Mouse (Mus musculus) heart, embryonic 14.5 days (tissue): ENCODE measurements around the gene Grid1. TPM values are rescaled to one million over a fixed set of nuclear protein-coding genes. Genes with fewer than 3 reads are reported as not detected.

Experiments used
- ATAC-seq: fragments of 200-750 bp; cut with Nextera tagmentation; 2 replicates; pipeline ENCODE4 v1.8.0; 2017; ENCODE audit warnings: low read depth, moderate TSS enrichment; ENCODE audit not compliant: insufficient number of reproducible peaks, insufficient read depth, low FRiP score
- H3K27ac ChIP-seq, 2 experiments: fragments of 200-500 bp in 1 of 2; fragments of 300-500 bp in 1 of 2; sonication (generic) in 1 of 2; replicated peaks in 1 of 2; 2 replicates each; pipeline ENCODE4 v1.5.1; 2012 to 2014; ENCODE audit warnings: low read depth in 2 of 2, low read length in 2 of 2, control low read depth in 1 of 2, mild to moderate bottlenecking in 1 of 2, mixed read lengths in 1 of 2; ENCODE audit not compliant: control insufficient read depth in 1 of 2, insufficient read depth in 1 of 2
- H3K27me3 ChIP-seq: fragments of 300-500 bp; sonication (generic); 2 replicates; pipeline ENCODE4 v1.6.1; 2014; ENCODE audit warnings: mild to moderate bottlenecking, low read length, control low read depth; ENCODE audit not compliant: control insufficient read depth, insufficient read depth
- H3K36me3 ChIP-seq: fragments of 300-500 bp; sonication (generic); 2 replicates; pipeline ENCODE4 v1.6.1; 2014; ENCODE audit warnings: mild to moderate bottlenecking, control low read depth, low read length, mixed read lengths; ENCODE audit not compliant: control insufficient read depth, insufficient read depth
- H3K4me1 ChIP-seq, 2 experiments: fragments of 200-500 bp in 1 of 2; fragments of 300-500 bp in 1 of 2; sonication (generic) in 1 of 2; 2 replicates each; pipeline ENCODE4 v1.6.1; 2012 to 2014; ENCODE audit warnings: low read length in 2 of 2, control low read depth in 1 of 2, mixed read lengths in 1 of 2; ENCODE audit not compliant: control insufficient read depth in 2 of 2, insufficient read depth in 2 of 2
- H3K4me2 ChIP-seq: fragments of 300-500 bp; sonication (generic); 2 replicates; pipeline ENCODE4 v1.6.1; 2014; ENCODE audit warnings: mild to moderate bottlenecking, low read length
- H3K4me3 ChIP-seq, 2 experiments: fragments of 200-500 bp in 1 of 2; fragments of 300-500 bp in 1 of 2; sonication (generic) in 1 of 2; 2 replicates each; pipeline ENCODE4 v1.5.1; 2012 to 2014; ENCODE audit warnings: low read length in 2 of 2, mild to moderate bottlenecking in 2 of 2, control low read depth in 1 of 2, low read depth in 1 of 2, moderate library complexity in 1 of 2; ENCODE audit not compliant: control insufficient read depth in 1 of 2, insufficient read depth in 1 of 2
- H3K9ac ChIP-seq: fragments of 300-500 bp; sonication (generic); 2 replicates; pipeline ENCODE4 v1.6.1; 2014; ENCODE audit warnings: mild to moderate bottlenecking, low read length
- H3K9me3 ChIP-seq: fragments of 300-500 bp; sonication (generic); 2 replicates; pipeline ENCODE4 v1.6.1; 2016; ENCODE audit warnings: low read length, control low read depth; ENCODE audit not compliant: control insufficient read depth
- WGBS: fragments of 180-500 bp; shearing (Covaris S2); extraction: QIAGEN DNeasy Blood & Tissue Kit; methylation state at CpG from one replicate; pipeline ENCODE4 v1.1.7; 2014; 5-methylcytosine and 5-hydroxymethylcytosine counted together
- polyA plus RNA-seq: library from polyadenylated mRNA; unstranded; fragments of >200 nt; fragmentation: Nextera tagmentation; extraction: Ambion mirVana; gene quantifications from 2 replicates; pipeline ENCODE4 v1.2.1, GENCODE M21; 2014

Gene Grid1
- polyA plus RNA-seq, 1 experiment from 2014 or later, result 0.46 TPM

DNA sequence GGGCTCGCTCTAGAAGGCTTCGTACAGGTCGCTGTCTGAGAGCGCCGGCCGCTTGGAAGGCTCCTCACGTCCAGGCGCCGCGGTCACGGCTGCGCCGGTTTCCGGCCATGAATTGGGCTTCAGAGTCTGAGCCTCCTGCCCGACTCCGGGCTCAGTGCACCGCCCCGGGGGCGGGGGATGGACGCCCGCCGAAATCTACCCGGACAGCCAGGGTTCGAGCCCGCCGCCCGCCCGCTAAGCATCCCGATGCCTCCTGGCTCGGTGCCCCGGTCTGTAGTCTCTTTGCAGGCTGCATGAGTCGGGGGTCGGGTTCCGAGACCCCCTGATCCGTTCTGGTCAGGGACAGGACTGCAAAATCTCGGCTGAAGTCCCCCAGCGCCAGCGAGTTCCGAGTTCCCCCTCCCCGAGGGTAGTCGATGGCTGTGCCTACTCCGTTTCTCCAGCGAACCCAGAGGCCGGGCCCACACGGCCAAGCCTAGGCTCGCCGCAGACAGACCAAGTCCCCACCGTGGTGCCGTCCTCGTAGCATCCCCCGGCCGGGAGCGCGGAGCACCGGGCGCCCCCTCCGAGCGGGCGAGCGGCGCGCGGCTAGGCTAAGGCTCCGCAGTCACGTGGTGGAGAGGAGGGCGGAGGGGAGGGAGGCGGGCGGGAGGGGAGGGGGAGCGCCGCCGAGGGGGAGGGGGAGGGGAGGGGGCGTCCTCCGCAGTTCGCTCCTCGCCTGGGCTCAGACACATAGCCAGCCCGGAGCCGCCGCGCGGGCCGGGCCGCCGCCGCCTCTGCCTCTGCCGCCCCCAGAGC, 588 bp upstream of the Grid1 start:
- no peaks in the 10 kb centered on the region for H3K9me3 ChIP-seq
- H3K4me3 ChIP-seq, result peak overlapping the region; percentile 46 to 56
- peak overlapping the region; percentile 44; the same call in 1 of the 2 replicates for H3K9ac ChIP-seq
- H3K27me3 ChIP-seq, result peaks cover 100% of the 10 kb centered on the region
- H3K4me1 ChIP-seq, result peaks cover 5 to 24% of the 10 kb centered on the region in 2 experiments; a peak in 3 of 4 replicates
- ATAC-seq, result peak; percentile 59; the same call in 1 of the 2 replicates
- H3K36me3 ChIP-seq, result no peaks in the 10 kb centered on the region
- no peak overlapping the region for H3K27ac ChIP-seq
- 1% methylated on average over 76 of the region's 85 CpGs for WGBS
- peak overlapping the region; percentile 93 for H3K4me2 ChIP-seq

DNA sequence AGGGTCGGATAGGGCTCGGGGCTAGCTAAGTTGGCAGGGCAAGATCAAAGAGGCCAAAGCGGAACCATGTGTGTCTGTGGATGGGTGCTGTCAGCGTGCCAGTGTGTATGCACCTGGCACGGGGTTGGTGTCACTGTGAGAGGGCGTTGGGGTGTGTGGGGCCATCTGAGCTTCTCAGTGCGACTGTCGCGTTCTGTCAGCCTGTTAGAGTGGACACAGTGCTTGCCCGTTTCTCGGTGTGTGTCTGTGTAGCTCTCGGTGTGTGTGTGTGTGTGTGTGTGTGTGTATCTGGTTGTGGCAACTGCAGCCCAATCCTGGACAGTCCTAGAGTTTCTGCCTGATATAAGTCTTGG, 721 bp downstream of the Grid1 start:
- Histone ChIP-seq H3K9ac (no peak overlapping the region; the same call in 1 of the 2 replicates), H3K27me3 (peaks cover 89% of the 10 kb centered on the region), H3K4me1 (peaks cover 5 to 24% of the 10 kb centered on the region in 2 experiments; a peak in 3 of 4 replicates), H3K4me2 (peak overlapping the region; percentile 93), H3K9me3 (no peaks in the 10 kb centered on the region), H3K27ac (no peak overlapping the region), H3K4me3 (peak overlapping the region; percentile 46 to 56), H3K36me3 (no peaks in the 10 kb centered on the region)
- under 1% methylated on average over 12 of the region's 12 CpGs for WGBS
- no peak for ATAC-seq

DNA sequence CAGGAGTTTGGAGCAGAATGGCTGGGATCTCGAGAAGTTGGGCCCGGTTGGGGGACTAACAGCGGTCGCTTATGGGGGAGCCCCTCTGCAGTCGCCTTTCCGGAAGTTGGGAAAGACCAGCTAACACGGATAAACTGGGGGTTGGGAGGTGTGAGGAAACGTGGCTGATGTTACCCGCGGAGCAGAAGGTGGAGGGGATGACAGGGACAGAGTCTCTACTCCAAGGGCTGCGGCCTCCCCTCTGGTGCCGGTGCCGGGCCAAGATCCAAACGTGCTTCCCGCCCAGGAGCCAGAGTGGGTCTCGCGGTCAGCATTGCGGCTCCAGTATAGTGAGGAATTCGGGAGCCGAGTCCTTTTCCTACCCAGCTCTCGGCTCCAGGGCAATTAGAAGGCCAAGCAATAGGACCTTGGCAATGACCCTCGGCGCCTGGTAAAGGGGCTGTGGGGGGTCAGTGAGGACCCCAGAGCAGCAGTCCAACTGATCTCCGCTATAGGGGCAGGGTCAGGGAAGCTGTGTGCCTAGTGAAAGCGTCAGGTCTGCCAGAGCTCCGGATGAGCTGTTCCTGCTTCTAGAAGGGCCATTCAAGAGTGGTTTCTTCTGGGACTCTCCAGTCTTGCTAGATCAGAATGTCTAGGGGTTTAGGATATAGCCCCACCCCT, 1.4 kb downstream of the Grid1 start:
- peaks cover 83% of the 10 kb centered on the region for H3K27me3 ChIP-seq
- no peaks in the 10 kb centered on the region for H3K9me3 ChIP-seq
- peak overlapping the region; percentile 46 to 56 for H3K4me3 ChIP-seq
- H3K27ac ChIP-seq, result no peak overlapping the region
- no peaks in the 10 kb centered on the region for H3K36me3 ChIP-seq
- no peak for ATAC-seq
- WGBS, result 1% methylated on average over 26 of the region's 26 CpGs
- H3K4me1 ChIP-seq, result peaks cover 5 to 24% of the 10 kb centered on the region in 2 experiments; a peak in 3 of 4 replicates
- H3K4me2 ChIP-seq, result peak overlapping the region; percentile 93
- no peak overlapping the region for H3K9ac ChIP-seq

DNA sequence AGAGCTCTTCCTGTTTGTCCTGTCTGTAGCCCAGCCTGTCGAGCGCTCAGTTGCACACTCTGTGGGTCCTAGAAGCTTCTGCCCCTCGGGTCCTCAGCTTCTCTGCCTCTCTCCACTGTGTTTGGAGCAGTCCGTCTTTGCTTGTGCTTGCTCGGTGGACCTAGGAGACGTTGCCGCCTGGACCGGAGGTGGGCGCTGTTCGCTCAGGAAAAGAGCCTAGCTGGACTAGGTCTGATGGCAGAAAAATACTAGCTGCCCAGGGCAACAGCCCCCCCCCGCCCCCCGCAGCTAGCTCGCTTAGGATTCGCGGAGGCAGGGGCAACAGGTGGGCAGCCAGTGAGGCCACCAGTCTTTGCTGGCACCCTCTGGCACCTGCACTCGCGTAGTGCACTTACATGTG, 3.2 kb downstream of the Grid1 start:
- Histone ChIP-seq H3K36me3 (no peaks in the 10 kb centered on the region), H3K27me3 (peaks cover 64% of the 10 kb centered on the region), H3K4me3 (peak overlapping the region; percentile 11 to 22; a peak in 3 of 4 replicates), H3K9me3 (no peaks in the 10 kb centered on the region), H3K9ac (no peak overlapping the region), H3K4me2 (peak overlapping the region; percentile 61), H3K27ac (no peak overlapping the region), H3K4me1 (peaks cover 5 to 24% of the 10 kb centered on the region in 2 experiments; a peak in 3 of 4 replicates)
- 3% methylated on average over 17 of the region's 17 CpGs for WGBS
- no peak for ATAC-seq

DNA sequence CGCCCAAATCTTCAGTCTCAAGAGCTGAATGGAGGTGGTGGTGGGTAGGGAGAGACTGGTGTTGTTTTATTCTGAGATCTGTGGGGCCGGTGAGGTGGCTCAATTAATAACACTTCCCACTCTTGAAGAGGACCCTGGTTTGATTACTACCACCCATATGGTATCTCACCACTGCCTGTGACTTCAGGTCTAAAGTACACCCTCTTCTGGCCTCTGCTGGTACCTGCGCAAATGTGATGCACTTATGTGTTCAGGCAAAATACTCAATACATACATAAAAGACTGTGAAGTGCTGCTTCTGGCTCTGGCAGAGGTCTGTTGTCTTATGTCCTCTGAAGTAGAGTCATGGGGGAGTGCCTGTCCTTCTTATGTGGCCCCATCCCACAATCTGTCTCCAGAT, 4.3 kb downstream of the Grid1 start:
- ATAC-seq, result no peak
- Histone ChIP-seq H3K27me3 (peaks cover 58% of the 10 kb centered on the region), H3K9me3 (no peaks in the 10 kb centered on the region), H3K9ac (no peak overlapping the region), H3K4me3 (no peak overlapping the region), H3K4me2 (no peak overlapping the region), H3K36me3 (no peaks in the 10 kb centered on the region), H3K4me1 (peaks cover 4 to 22% of the 10 kb centered on the region in 2 experiments; a peak in 3 of 4 replicates), H3K27ac (no peak overlapping the region)
- WGBS, result 82% methylated on average over 3 of the region's 3 CpGs

DNA sequence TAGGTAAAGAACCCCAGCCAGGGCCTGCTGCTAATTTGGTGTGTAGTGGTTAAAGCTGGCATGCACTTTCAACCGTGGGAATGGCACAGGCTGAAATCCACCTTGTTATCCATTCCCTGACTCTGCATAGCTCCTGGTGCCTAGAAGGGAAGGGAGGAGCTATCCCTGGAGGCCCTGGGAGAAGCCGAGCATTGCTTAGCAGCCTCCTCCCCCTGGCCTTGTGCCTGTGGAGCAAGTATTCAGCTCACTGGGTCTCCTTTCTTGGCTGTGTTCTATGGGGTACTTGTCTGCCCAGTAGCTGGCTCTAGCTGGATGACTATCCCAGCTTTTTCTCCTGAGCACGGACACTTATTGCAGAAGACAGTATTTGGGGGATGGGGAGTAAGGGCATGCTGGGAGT, 6.0 kb downstream of the Grid1 start:
- no peak for ATAC-seq
- WGBS, result 37% methylated on average over 3 of the region's 3 CpGs
- H3K4me3 ChIP-seq, result no peak overlapping the region
- peaks cover 42% of the 10 kb centered on the region for H3K27me3 ChIP-seq
- peaks cover 2 to 7% of the 10 kb centered on the region in 2 experiments; a peak in 1 of 4 replicates for H3K4me1 ChIP-seq
- H3K27ac ChIP-seq, result no peak overlapping the region
- no peaks in the 10 kb centered on the region for H3K9me3 ChIP-seq
- H3K9ac ChIP-seq, result no peak overlapping the region
- no peak overlapping the region for H3K4me2 ChIP-seq
- H3K36me3 ChIP-seq, result no peaks in the 10 kb centered on the region

DNA sequence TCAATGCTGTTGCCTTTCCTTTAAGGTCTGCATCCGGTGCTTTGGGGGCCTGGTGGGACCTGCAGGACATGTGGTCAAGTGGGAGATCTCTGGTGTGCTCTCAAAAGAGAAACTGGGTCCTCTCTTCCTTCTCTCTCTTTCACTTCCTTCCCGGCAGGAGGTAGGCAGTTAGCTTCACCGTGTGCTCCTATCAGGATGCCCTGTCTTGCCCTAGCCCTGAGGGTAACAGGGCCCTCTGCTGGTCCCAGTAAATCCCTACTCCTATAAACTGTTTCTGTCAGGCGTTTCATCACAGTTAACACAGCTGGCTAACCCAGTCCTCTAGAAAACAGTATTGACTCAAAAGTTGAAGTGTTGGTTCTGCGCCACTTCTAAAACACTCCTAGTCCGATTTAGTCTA, 9.9 kb downstream of the Grid1 start:
- WGBS, result 60% methylated on average over 6 of the region's 6 CpGs
- no peak; the same call in 1 of the 2 replicates for ATAC-seq

More for the DNA sequence above, 9.9 kb downstream of the Grid1 start:
- Histone ChIP-seq H3K4me1 (no peaks in the 10 kb centered on the region), H3K4me3 (no peak overlapping the region), H3K4me2 (no peak overlapping the region), H3K36me3 (no peaks in the 10 kb centered on the region), H3K27ac (no peak overlapping the region), H3K9ac (no peak overlapping the region), H3K9me3 (no peaks in the 10 kb centered on the region), H3K27me3 (peaks cover 6% of the 10 kb centered on the region; the same call in 1 of the 2 replicates)
